Mouse (Mus musculus): Measurements from ENCODE around the gene Rtkn2. TPM values are rescaled to one million over a fixed set of nuclear protein-coding genes. Genes with fewer than 3 reads are reported as not detected.

The Rtkn2 gene
- total and polyA plus RNA-seq, 3 experiments: 1.1 to 1.3 TPM; not detected in 1

DNA sequence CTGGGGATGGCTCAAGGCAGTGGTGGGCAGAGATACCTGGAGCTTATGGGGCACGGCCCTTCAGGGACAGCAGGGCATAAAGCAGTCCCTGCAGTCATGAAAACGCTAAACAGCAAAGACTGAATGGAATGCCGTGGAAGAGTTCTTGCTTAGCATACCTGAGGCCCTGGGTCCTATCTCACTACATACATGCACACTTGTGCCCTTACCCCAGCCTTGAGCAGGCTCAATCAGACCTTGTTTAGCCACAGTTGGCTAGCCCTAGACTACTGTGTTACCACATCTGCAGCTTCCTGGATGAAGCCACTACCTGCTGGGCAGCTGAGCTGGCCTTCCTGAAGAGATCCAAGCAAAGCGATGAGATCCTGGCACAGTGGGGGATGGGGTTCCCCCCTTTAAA is 93.3 kb downstream of the Rtkn2 start:
- no peaks in the 10 kb centered on the region for H3K36me3 ChIP-seq (ENCODE audit: control insufficient read depth in 1 of 2, insufficient read depth in 2 of 2, low read length in 2 of 2)
- no peaks in the 10 kb centered on the region for H3K27me3 ChIP-seq (ENCODE audit: control insufficient read depth in 1 of 2, insufficient read depth in 2 of 2, low read length in 2 of 2)
- TF ChIP-seq UBTF (IDR thresholded peaks at IDR 0.05; ENCODE audit: borderline replicate concordance, insufficient read depth, low read depth, low read length) (no peak), CHD1 (IDR thresholded peaks at IDR 0.05; ENCODE audit: low read depth, low read length) (no peak), HCFC1 (IDR thresholded peaks at IDR 0.05; ENCODE audit: low read depth, low read length) (no peak), MAX (IDR thresholded peaks at IDR 0.05; ENCODE audit: low read length) (no peak), POLR2AphosphoS5 (IDR thresholded peaks at IDR 0.05; ENCODE audit: borderline replicate concordance, low read depth, low read length) (no peak), CHD2 (IDR thresholded peaks at IDR 0.05; ENCODE audit: low read length) (no peak), ZKSCAN1 (IDR thresholded peaks at IDR 0.05; ENCODE audit: low read depth, low read length) (no peak), ELF1 (IDR thresholded peaks at IDR 0.05; ENCODE audit: low read depth, low read length) (no peak), ETS1 (IDR thresholded peaks at IDR 0.05; ENCODE audit: low read depth, low read length) (no peak), CTCF (IDR thresholded peaks at IDR 0.05 in 2 of 3, conservative IDR thresholded peaks at IDR 0.05 in 1 of 3; ENCODE audit: control insufficient read depth in 1 of 3, insufficient read depth in 1 of 3, low read depth in 2 of 3, low read length in 3 of 3, poor library complexity in 1 of 3, severe bottlenecking in 1 of 3) (no peak), MAZ (IDR thresholded peaks at IDR 0.05; ENCODE audit: low read depth, low read length) (no peak), NELFE (IDR thresholded peaks at IDR 0.05; ENCODE audit: low read depth, low read length) (no peak), NRF1 (IDR thresholded peaks at IDR 0.05; ENCODE audit: insufficient read depth, low read depth, low read length, poor library complexity, severe bottlenecking) (no peak), E2F4 (IDR thresholded peaks at IDR 0.05; ENCODE audit: borderline replicate concordance, low read depth, low read length) (no peak), SMC3 (IDR thresholded peaks at IDR 0.05; ENCODE audit: low read depth, low read length) (no peak)
- H3K27ac ChIP-seq (ENCODE audit: control insufficient read depth, low read depth, low read length): no peak overlapping the region
- H3K4me1 ChIP-seq (ENCODE audit: control insufficient read depth in 1 of 2, insufficient read depth in 2 of 2, low read length in 2 of 2): no peaks in the 10 kb centered on the region
- H3K4me3 ChIP-seq (ENCODE audit: control insufficient read depth in 1 of 2, insufficient read depth in 1 of 2, low read depth in 2 of 2, low read length in 2 of 2): no peak overlapping the region
- no peak overlapping the region for H3K9ac ChIP-seq (ENCODE audit: control insufficient read depth, low read depth, low read length, poor library complexity, severe bottlenecking)
- H3K79me2 ChIP-seq (ENCODE audit: control insufficient read depth, insufficient read depth, low read length, poor library complexity): no peaks in the 10 kb centered on the region
- no peaks in the 10 kb centered on the region for H3K9me3 ChIP-seq (replicated peaks; ENCODE audit: insufficient read depth, low read length)
- DNase-seq (ENCODE audit: low read depth, low spot score): no peak

DNA sequence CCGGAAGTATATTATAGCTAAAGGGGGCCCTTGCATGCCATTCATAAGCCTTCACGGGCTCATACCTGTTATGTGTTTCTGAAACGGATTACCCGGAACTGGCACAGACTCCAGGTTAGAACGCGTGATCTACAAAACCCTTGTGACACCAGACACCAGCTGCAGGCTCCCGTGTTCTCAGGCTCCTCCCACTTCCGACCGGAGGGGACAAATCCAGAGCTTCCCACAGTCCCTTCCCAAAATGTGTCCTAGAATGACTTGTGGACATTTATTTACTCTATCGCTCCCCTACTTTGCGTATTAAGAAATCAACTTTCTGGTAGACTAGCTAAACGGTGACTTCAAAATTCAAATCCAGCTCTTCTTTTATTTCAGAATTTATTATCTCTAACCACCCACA is 94.9 kb downstream of the Rtkn2 start:
- no peak for DNase-seq (ENCODE audit: low read depth, low spot score)
- H3K9me3 ChIP-seq (replicated peaks; ENCODE audit: insufficient read depth, low read length): no peaks in the 10 kb centered on the region
- no peak overlapping the region for H3K9ac ChIP-seq (ENCODE audit: control insufficient read depth, low read depth, low read length, poor library complexity, severe bottlenecking)
- no peaks in the 10 kb centered on the region for H3K4me1 ChIP-seq (ENCODE audit: control insufficient read depth in 1 of 2, insufficient read depth in 2 of 2, low read length in 2 of 2)
- no peak for TF ChIP-seq TAL1 (IDR thresholded peaks at IDR 0.05; ENCODE audit: low read length)
- TF ChIP-seq MYC (IDR thresholded peaks at IDR 0.05; ENCODE audit: low read depth, low read length): no peak
- no peak for TF ChIP-seq MYB (IDR thresholded peaks at IDR 0.05; ENCODE audit: low read depth, low read length)
- no peak for TF ChIP-seq MAX (IDR thresholded peaks at IDR 0.05; ENCODE audit: low read length)
- no peak for TF ChIP-seq RCOR1 (IDR thresholded peaks at IDR 0.05; ENCODE audit: low read depth, low read length)
- TF ChIP-seq HCFC1 (IDR thresholded peaks at IDR 0.05; ENCODE audit: low read depth, low read length): no peak
- TF ChIP-seq USF2 (IDR thresholded peaks at IDR 0.05; ENCODE audit: borderline replicate concordance in 1 of 2, insufficient read depth in 1 of 2, low read depth in 1 of 2, low read length in 2 of 2): no peak
- no peak for TF ChIP-seq POLR2A (IDR thresholded peaks at IDR 0.05; ENCODE audit: control insufficient read depth in 1 of 2, insufficient read depth in 1 of 2, low read depth in 1 of 2, low read length in 2 of 2, poor library complexity in 1 of 2)
- no peak for TF ChIP-seq CTCF (IDR thresholded peaks at IDR 0.05 in 2 of 3, conservative IDR thresholded peaks at IDR 0.05 in 1 of 3; ENCODE audit: control insufficient read depth in 1 of 3, insufficient read depth in 1 of 3, low read depth in 2 of 3, low read length in 3 of 3, poor library complexity in 1 of 3, severe bottlenecking in 1 of 3)
- TF ChIP-seq USF1 (IDR thresholded peaks at IDR 0.05; ENCODE audit: low read depth, low read length): no peak
- no peak for TF ChIP-seq GATA1 (IDR thresholded peaks at IDR 0.05; ENCODE audit: low read depth, low read length)
- TF ChIP-seq POLR2AphosphoS2 (IDR thresholded peaks at IDR 0.05; ENCODE audit: low read length): no peak
- no peak for TF ChIP-seq NRF1 (IDR thresholded peaks at IDR 0.05; ENCODE audit: insufficient read depth, low read depth, low read length, poor library complexity, severe bottlenecking)
- TF ChIP-seq MAFK (IDR thresholded peaks at IDR 0.05; ENCODE audit: borderline replicate concordance, low read depth, low read length): no peak
- H3K27me3 ChIP-seq (ENCODE audit: control insufficient read depth in 1 of 2, insufficient read depth in 2 of 2, low read length in 2 of 2): no peaks in the 10 kb centered on the region
- no peaks in the 10 kb centered on the region for H3K36me3 ChIP-seq (ENCODE audit: control insufficient read depth in 1 of 2, insufficient read depth in 2 of 2, low read length in 2 of 2)
- H3K79me2 ChIP-seq (ENCODE audit: control insufficient read depth, insufficient read depth, low read length, poor library complexity): no peaks in the 10 kb centered on the region
- no peak overlapping the region for H3K27ac ChIP-seq (ENCODE audit: control insufficient read depth, low read depth, low read length)
- H3K4me3 ChIP-seq (ENCODE audit: control insufficient read depth in 1 of 2, insufficient read depth in 1 of 2, low read depth in 2 of 2, low read length in 2 of 2): no peak overlapping the region
